Mouse (Mus musculus): ENCODE measurements at regions not wholly inside any gene's neighbourhood (a gene's known extent, or its start where the extent isn't known, plus 50 kb on each side); places are given as distances from the start of the nearest gene placed in this dataset.
"Not testable (repeated sequence)": the region's sequence is repeated elsewhere in the genome, so short reads cannot be mapped to it uniquely, and the experiment has no call there.

DNA sequence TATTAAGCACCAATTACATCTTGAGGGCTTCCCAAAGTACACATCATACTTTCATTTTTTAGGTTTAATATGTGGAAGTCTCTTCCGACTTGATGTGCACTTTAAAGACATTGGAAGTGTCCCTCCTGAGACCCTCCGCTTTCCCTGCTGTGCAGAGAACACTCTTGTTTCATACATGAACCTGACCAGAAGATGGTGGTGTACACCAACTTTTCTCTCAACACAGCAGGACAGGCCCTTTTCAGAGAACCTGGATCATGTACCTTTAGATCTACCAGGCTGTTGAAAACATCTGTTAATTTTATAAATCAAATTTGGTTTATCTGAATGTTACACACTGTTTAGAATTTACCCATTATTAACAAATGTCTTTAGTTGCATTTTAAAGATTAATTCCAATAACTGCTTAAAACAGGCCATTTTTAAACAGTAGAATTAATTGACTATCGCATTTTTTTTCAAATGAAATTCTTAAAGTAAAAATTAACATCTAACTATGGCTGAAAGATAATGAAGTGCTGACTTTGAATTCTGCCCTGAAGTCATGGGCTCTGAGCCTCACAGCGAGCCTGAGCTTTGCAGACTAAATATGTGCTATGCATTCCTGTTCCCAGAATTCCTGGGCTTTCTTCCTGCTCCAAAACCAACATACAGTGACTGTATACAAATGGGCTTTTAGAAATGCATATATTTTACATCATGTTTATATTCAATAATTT lies 112.4 kb upstream of the Rasgrp1 start:
- Histone ChIP-seq H3K4me3 (no peak overlapping the region), H3K27me3 (no peaks in the 10 kb centered on the region), H3K4me1 (no peaks in the 10 kb centered on the region), H3K27ac (no peak overlapping the region), H3K36me3 (no peaks in the 10 kb centered on the region), H3K9ac (no peak overlapping the region), H3K9me3 (no peaks in the 10 kb centered on the region), H3K4me2 (replicated peaks) (no peak overlapping the region)
- no peak for ATAC-seq (ENCODE audit: insufficient number of reproducible peaks, insufficient read depth, low FRiP score, low TSS enrichment)
- WGBS: 76% methylated on average over 4 of the region's 4 CpGs

DNA sequence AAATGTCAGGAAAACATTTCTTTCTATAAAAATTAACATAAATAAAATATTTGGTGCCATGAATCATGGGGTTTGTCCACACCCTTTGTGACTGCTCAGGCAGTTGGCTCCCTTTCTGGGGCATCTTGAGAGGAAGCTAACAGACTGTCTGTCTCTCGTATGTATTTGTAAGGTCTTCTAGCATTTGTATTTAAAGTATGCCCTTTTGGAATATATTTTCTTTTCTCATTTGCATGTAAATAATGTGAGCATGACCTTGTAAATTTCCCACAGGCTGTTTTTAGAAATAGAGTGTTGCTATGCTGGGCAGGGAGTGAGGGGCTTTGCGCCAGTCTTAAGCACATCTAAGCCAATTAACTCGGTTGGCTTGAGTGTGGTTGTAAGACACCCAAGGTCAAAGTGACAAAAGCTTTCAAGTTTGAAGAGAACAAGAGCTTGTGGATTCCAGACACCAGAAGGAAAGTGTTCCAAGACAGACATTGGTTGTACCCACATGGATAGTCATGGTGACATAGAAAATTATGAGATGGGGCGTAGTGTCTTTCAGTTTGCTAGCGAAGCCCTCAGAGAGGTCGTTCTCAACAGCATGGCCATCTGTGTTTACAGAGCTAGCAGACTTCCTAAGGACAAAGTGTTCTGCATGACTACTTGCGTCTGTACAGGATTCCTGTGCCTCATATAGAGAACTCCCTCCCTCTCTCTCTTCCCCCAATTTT lies 113.1 kb upstream of the Rasgrp1 start:
- Histone ChIP-seq H3K9ac (no peak overlapping the region), H3K4me3 (no peak overlapping the region), H3K36me3 (no peaks in the 10 kb centered on the region), H3K4me2 (replicated peaks) (no peak overlapping the region), H3K4me1 (no peaks in the 10 kb centered on the region), H3K27me3 (no peaks in the 10 kb centered on the region), H3K27ac (no peak overlapping the region), H3K9me3 (no peaks in the 10 kb centered on the region)
- ATAC-seq (ENCODE audit: insufficient number of reproducible peaks, insufficient read depth, low FRiP score, low TSS enrichment): no peak
- WGBS: 74% methylated on average over 7 of the region's 7 CpGs

GRCm38 (mm10) chr2:117456456-117457020 lies 113.7 kb upstream of the Rasgrp1 start:
- no peak overlapping the region for H3K4me2 ChIP-seq (replicated peaks)
- H3K36me3 ChIP-seq: no peaks in the 10 kb centered on the region
- no peak overlapping the region for H3K27ac ChIP-seq
- no peaks in the 10 kb centered on the region for H3K4me1 ChIP-seq
- ATAC-seq (ENCODE audit: insufficient number of reproducible peaks, insufficient read depth, low FRiP score, low TSS enrichment): no peak
- H3K9ac ChIP-seq: no peak overlapping the region
- H3K4me3 ChIP-seq: no peak overlapping the region
- WGBS: 79% methylated on average over 13 of the region's 13 CpGs
- H3K9me3 ChIP-seq: no peaks in the 10 kb centered on the region
- no peaks in the 10 kb centered on the region for H3K27me3 ChIP-seq

DNA sequence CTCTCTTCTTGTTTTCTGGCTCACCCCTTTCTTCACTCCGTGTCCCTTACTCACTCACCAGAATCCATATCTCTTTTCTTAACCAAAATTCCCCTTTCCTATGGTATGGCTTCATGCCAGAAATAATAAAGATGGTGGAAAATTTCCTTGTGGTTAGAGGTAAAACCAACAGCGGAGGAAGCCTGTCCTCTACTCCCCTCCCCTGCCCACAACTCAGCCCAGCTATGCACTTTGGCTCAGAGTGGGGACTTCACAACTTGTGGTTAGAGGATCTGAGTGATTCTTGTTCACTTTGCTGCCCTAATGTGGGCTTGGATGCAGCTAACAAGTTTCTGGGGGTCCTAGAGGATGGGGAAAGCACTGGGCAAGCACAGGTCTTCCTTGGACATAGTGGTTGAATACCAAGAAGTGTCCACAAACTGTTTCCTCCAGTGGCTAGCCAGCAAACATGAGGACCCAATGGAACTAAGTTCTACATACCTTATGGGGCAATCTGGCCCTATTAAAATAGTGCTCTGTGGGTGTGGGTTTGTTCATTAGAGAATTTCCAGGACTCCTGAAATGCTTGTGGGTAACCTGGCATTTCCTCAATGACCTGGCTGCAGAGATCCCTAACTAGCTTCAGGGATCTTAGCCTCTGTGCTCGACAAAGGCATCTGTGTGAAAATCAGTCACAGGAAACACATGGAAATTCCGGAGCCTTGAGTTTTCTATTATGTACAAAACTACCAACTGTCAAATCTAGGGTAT lies 118.9 kb upstream of the Rasgrp1 start:
- no peak overlapping the region for H3K4me3 ChIP-seq
- no peak overlapping the region for H3K9ac ChIP-seq
- no peaks in the 10 kb centered on the region for H3K27me3 ChIP-seq
- H3K4me2 ChIP-seq (replicated peaks): no peak overlapping the region
- H3K4me1 ChIP-seq: no peaks in the 10 kb centered on the region
- H3K36me3 ChIP-seq: no peaks in the 10 kb centered on the region
- no peak overlapping the region for H3K27ac ChIP-seq
- no peaks in the 10 kb centered on the region for H3K9me3 ChIP-seq
- 63% methylated on average over 4 of the region's 4 CpGs for WGBS
- ATAC-seq (ENCODE audit: insufficient number of reproducible peaks, insufficient read depth, low FRiP score, low TSS enrichment): no peak

DNA sequence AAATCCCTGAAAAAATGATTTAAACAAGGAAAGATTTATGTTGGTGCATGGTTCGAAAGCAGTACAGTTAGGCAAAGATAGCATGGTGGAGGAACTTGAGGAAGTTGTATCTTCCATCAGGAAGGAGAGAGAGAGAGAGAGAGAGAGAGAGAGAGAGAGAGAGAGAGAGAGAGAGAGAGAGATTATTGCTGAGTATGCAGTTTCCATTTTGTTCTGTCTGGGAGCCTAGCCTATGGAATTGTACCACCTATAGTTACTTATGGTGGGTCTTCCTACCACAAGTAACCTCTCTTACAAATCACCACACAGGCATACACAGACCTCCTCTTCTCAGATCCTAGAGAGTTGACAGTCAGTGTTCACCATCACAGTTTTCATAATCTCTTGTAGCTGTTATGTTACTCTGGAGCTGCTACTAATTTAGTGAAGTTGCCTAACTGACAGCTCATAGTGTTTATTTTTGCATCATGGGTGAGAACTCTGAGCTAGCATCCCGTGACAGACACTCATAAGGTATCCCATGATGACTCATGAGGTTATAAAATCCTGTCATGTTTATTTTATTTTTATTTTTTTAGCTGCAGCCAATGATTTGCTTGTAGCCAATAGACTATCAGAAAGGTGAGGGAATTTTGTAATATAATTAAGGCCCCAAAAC lies 132.2 kb upstream of the Rasgrp1 start:
- WGBS: 83% methylated on average over 2 of the region's 2 CpGs
- no peaks in the 10 kb centered on the region for H3K27me3 ChIP-seq
- no peaks in the 10 kb centered on the region for H3K9me3 ChIP-seq
- no peak overlapping the region for H3K4me3 ChIP-seq
- no peak overlapping the region for H3K9ac ChIP-seq
- H3K27ac ChIP-seq: no peak overlapping the region
- no peak for ATAC-seq (ENCODE audit: insufficient number of reproducible peaks, insufficient read depth, low FRiP score, low TSS enrichment)
- H3K4me2 ChIP-seq (replicated peaks): no peak overlapping the region
- no peaks in the 10 kb centered on the region for H3K4me1 ChIP-seq
- H3K36me3 ChIP-seq: no peaks in the 10 kb centered on the region

DNA sequence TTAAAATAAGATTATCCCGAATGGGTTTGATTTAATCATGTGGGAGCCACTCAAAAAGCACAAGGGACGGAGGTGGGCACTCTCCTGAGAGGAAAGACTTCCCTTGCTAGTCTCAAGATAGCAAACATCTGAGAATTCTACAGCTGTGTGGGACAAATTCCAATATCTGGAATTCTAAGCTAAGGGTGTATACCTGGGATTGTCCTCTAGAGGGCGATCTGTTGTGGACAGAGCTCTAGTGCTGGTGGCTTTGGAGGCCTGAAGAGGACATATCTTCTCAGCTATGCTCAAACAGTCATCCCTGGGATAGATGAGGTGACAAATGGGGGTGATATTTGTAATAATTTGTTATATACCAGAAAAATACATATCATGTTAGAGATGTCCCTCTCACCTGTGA lies 132.8 kb upstream of the Rasgrp1 start:
- H3K27me3 ChIP-seq: no peaks in the 10 kb centered on the region
- no peaks in the 10 kb centered on the region for H3K9me3 ChIP-seq
- no peak overlapping the region for H3K4me2 ChIP-seq (replicated peaks)
- H3K36me3 ChIP-seq: no peaks in the 10 kb centered on the region
- no peaks in the 10 kb centered on the region for H3K4me1 ChIP-seq
- no peak overlapping the region for H3K9ac ChIP-seq
- H3K4me3 ChIP-seq: no peak overlapping the region
- H3K27ac ChIP-seq: no peak overlapping the region
- WGBS: 44% methylated on average over 3 of the region's 3 CpGs
- ATAC-seq (ENCODE audit: insufficient number of reproducible peaks, insufficient read depth, low FRiP score, low TSS enrichment): no peak

DNA sequence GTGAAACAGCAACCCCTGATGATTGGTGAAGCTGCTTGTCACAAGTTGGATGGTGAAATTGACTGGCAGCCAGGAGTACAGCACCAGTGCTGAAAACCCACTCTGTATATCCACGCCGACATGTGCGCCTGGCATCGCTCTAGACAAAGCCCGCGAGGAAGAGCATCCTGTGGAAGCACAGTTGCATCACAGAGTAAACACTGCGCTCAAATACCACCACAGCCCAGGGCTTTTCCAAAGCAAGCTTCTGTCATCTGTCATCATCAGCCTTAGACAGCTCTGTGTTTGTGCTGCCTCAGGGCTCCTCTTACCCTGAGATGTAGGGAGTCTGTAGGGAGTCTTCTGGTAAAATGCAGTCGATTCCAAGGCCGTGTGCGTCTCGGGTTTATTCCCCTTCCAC lies 134.7 kb upstream of the Rasgrp1 start:
- not testable (repeated sequence) for H3K9me3 ChIP-seq; H3K9ac ChIP-seq; H3K27me3 ChIP-seq; ATAC-seq (ENCODE audit: insufficient number of reproducible peaks, insufficient read depth, low FRiP score, low TSS enrichment); H3K4me3 ChIP-seq; H3K4me1 ChIP-seq; H3K36me3 ChIP-seq; H3K27ac ChIP-seq; H3K4me2 ChIP-seq (replicated peaks)
- 76% methylated on average over 11 of the region's 11 CpGs for WGBS

- not testable (repeated sequence) for H3K27ac ChIP-seq; H3K27me3 ChIP-seq; H3K36me3 ChIP-seq; H3K4me3 ChIP-seq; H3K4me1 ChIP-seq; H3K9me3 ChIP-seq; ATAC-seq (ENCODE audit: insufficient number of reproducible peaks, insufficient read depth, low FRiP score, low TSS enrichment); H3K4me2 ChIP-seq (replicated peaks); H3K9ac ChIP-seq
- 69% methylated on average over 16 of the region's 16 CpGs for WGBS
Observed at GRCm38 (mm10) chr2:117479244-117480009, 136.6 kb upstream of the Rasgrp1 start.

GRCm38 (mm10) chr2:117486447-117486846 lies 143.6 kb upstream of the Rasgrp1 start:
- no peak overlapping the region for H3K9ac ChIP-seq
- H3K27ac ChIP-seq: no peak overlapping the region
- WGBS: 92% methylated on average over 2 of the region's 2 CpGs
- H3K4me2 ChIP-seq (replicated peaks): no peak overlapping the region
- H3K9me3 ChIP-seq: no peaks in the 10 kb centered on the region
- ATAC-seq (ENCODE audit: insufficient number of reproducible peaks, insufficient read depth, low FRiP score, low TSS enrichment): no peak
- no peaks in the 10 kb centered on the region for H3K27me3 ChIP-seq
- H3K4me1 ChIP-seq: no peaks in the 10 kb centered on the region
- H3K36me3 ChIP-seq: no peaks in the 10 kb centered on the region
- no peak overlapping the region for H3K4me3 ChIP-seq

DNA sequence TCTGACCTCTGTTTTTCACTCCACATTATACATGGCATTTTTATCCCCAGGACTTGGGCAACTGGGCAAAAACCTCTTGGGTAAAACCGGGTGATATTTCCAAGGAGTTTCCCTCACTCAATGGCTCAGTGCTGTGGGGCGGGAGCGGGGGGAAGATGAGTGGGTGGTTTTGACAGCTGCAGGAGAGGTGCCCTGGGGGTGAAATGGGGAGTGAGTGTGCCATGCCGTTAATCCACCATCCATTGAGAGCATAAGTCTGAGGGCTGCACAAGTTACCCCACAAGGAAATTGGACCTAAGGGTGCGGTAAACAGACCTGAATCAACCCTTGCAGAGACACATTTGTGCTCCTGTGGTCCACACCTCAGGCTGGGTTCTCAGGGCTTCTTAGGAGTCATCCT lies 155.8 kb upstream of the Rasgrp1 start:
- no peak for ATAC-seq (ENCODE audit: insufficient number of reproducible peaks, insufficient read depth, low FRiP score, low TSS enrichment)
- 76% methylated on average over 5 of the region's 5 CpGs for whole genome bisulfite sequencing
- Histone ChIP-seq H3K9ac (no peak overlapping the region), H3K36me3 (no peaks in the 10 kb centered on the region), H3K9me3 (no peaks in the 10 kb centered on the region), H3K4me2 (replicated peaks) (no peak overlapping the region), H3K4me1 (no peaks in the 10 kb centered on the region), H3K27ac (no peak overlapping the region), H3K4me3 (no peak overlapping the region), H3K27me3 (no peaks in the 10 kb centered on the region)

DNA sequence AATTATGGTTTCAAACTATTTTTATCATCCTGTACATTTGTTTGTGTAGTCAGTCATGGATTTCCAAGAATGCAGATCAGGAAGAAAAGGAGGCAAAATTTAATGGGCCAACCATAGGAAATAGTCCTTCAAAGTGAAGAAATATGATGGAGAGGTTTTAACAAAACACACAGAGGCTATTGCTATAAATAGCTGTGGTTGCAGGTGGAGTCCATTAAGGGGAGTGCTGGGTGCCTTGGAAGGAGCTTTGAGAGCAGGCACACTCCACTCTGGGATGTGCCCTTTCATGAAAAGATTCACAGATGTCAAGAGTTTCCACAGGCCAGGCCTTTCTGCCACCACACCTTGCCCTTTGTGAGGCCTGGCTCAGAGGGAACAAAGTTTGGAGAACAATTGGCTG lies 159.8 kb upstream of the Rasgrp1 start:
- Histone ChIP-seq H3K4me3 (no peak overlapping the region), H3K36me3 (no peaks in the 10 kb centered on the region), H3K9ac (no peak overlapping the region), H3K27me3 (no peaks in the 10 kb centered on the region), H3K4me2 (replicated peaks) (no peak overlapping the region), H3K27ac (no peak overlapping the region), H3K9me3 (no peaks in the 10 kb centered on the region), H3K4me1 (no peaks in the 10 kb centered on the region)
- no peak for ATAC-seq (ENCODE audit: insufficient number of reproducible peaks, insufficient read depth, low FRiP score, low TSS enrichment)

Measured in embryonic facial prominence, embryonic 12.5 days (tissue).